21 mouse cellular contexts compared by ENCODE assay signal in genomic region chr10:121543577-121543976, GRCm38 (mm10).
"Had no signal": no experiment of that assay in that cellular context is flagged by ENCODE, and none has a peak within 500 bp of the region (broad histone marks: within the 10 kb centered on the region; RNA-seq: fewer than 3 reads in every experiment).

No protein-coding gene starts in this region.

- H3K4me3 ChIP-seq: liver, embryonic 15.5 days; lung, embryonic 15.5 days; midbrain, embryonic 13.5 days; midbrain, embryonic 15.5 days; neural tube, embryonic 13.5 days; neural tube, embryonic 15.5 days had no signal

- H3K27me3 ChIP-seq: liver, embryonic 15.5 days; lung, embryonic 15.5 days; midbrain, embryonic 13.5 days; midbrain, embryonic 15.5 days; neural tube, embryonic 13.5 days; neural tube, embryonic 15.5 days had no signal

- H3K4me1 ChIP-seq: liver, embryonic 15.5 days; lung, embryonic 15.5 days; midbrain, embryonic 13.5 days; midbrain, embryonic 15.5 days; neural tube, embryonic 13.5 days; neural tube, embryonic 15.5 days had no signal

- ATAC-seq: liver, postnatal 0 days; lung, postnatal 0 days; midbrain, embryonic 13.5 days; midbrain, embryonic 15.5 days had no signal

- H3K9me3 ChIP-seq: liver, embryonic 15.5 days; lung, embryonic 15.5 days; midbrain, embryonic 13.5 days; midbrain, embryonic 15.5 days; neural tube, embryonic 13.5 days; neural tube, embryonic 15.5 days had no signal

- DNase-seq: liver, postnatal 0 days; lung, adult 2 months; lung, postnatal 14 days; lung, postnatal 36 days; retina, postnatal 1 day; right cerebral cortex, adult 18-20 months; right cerebral cortex, postnatal 25 days; right cerebral cortex, postnatal 4 days; spleen, adult 18-20 months; thymus, adult 18-20 months; thymus, postnatal 14 days; thymus, postnatal 36 days had no signal

- H3K4me2 ChIP-seq: liver, embryonic 15.5 days; lung, embryonic 15.5 days; midbrain, embryonic 11.5 days; midbrain, embryonic 13.5 days; midbrain, embryonic 15.5 days; neural tube, embryonic 13.5 days; neural tube, embryonic 15.5 days had no signal

- H3K27ac ChIP-seq: liver, embryonic 15.5 days; lung, embryonic 15.5 days; macrophage; midbrain, embryonic 13.5 days; midbrain, embryonic 15.5 days; neural tube, embryonic 13.5 days; neural tube, embryonic 15.5 days had no signal
